Mouse (Mus musculus) layer of hippocampus, adult 11-12 months (tissue): ENCODE data around the gene Olfr199.
"Not testable (repeated sequence)": the region's sequence is repeated elsewhere in the genome, so short reads cannot be mapped to it uniquely, and the experiment has no call there.

Source experiments
- DNase-seq: peaks from one replicate; pipeline ENCODE4 v3.0.0; 2022; ENCODE audit warnings: low spot score

The Olfr199 gene

DNA sequence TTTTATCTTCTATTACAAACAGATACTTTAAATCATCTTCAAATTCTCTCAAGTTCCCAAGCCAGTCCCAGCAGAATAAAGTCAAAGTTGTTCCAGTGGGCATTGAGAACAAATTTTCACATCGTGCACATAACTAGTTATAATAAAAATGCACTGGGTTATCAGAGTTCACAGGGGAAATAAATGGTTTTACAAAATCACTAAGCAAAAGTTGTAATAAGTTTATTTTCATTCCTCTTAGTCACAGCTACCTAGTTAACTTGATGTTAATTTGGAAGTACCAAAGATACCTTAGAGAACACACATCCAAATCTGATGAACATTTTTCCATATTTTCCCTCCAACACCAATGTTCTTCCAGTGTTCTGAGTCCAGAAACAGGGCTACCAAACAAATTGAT lies at the start of gene Olfr199:
TSS of gene Olfr199 (minus strand) at position 101 of the 400 bp plus-strand sequence.
- DNase-seq = not testable (repeated sequence)

DNA sequence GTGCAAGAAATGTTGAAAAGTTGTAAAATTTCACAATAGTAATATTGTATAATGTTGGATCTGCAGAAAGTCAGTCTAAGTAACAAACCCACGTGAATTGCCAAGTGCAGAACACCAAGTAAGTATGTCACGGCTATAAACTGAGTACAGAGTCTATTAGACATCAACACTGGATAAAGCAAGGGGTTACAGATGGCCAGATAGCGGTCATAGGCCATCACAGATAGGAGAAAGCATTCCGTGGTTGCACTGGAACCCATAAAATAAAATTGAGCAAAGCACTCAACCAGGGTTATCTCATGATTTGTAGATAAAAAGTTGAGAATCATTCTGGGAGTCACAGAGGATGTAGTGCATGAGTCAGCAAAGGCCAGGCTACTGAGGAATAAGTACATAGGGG lies 49.5 kb upstream of the Olfr199 start:
- DNase-seq = not testable (repeated sequence)

DNA sequence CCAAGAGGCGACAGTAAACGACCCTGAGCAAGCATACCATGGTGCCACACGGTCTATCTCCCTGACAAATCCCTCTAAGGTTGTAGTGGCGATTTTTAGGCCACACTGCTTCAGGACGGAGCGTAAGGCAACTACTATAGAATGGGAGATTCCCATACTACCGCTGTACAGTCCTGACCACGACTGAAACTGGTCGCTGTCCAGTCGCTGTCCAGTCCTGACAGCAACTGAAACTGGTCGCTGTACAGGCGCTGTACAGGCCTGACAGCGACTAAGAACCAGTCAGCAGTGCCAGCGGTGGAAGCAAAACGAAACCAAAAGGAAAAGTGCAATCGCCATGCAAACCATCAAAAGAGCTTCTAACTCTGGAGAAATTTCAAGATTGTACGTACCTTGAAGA lies 30.1 kb upstream of the Olfr199 start:
- DNase-seq = no peak

DNA sequence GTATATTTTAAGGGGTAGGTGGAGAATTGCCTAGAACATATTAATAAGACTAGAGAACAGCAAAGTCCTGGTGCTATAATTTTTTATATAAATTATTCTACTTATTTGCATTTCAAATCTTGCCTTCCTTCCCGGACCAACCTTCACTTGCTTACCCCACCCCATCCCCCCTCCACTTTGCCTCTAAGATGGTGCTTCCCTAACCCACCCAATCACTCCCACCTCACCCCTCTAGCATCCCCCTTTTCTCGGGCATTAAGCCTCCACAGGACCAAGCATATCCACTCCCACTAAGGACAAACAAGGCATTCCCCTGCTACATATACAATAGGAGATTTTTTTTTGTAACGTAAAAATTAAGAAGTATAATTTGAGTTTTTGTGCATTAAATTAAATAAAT lies 1.7 kb downstream of the Olfr199 start:
- not testable (repeated sequence) for DNase-seq

DNA sequence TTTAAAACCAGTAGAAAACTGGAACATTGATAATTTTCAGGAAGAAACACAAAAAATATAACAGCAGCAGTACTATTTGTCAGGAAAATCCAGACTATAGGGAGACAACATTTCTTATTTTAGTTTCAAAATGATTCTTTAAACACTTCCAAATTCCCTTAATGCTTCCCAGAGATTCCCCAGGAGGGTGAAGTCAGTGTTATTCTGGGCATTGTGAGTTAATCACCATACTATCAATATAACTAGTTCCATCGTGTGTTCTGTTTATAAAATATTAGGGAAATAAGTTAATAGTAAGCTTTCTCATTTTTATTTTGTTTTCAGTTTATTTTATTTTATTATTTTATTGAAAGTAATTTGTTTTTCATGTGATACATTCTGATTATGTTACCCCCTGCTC lies 16.1 kb downstream of the Olfr199 start, which contains the start of gene Olfr198:
TSS of gene Olfr198 (minus strand) at position 101 of the 400 bp plus-strand sequence.
- not testable (repeated sequence) for DNase-seq

DNA sequence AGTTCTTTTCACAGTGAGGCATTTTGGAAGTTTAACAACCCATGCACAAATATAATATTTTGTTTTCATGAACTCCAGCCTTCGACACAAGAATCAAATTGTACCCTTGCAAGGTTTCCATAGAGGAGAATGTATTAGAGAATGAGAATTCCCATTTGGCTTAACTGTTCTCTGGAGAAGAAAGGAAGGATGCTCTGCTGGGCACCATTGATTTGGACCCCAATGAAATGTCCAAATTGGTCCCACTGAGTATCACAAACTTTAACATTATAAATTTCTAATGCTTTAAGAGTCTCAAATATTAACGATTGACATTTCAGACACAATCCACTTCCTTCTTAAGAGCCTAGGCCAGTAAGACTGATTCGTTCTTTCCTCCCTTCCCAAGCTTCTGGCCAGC lies 49.2 kb downstream of the Olfr199 start, which contains the start of gene Olfr196:
TSS of gene Olfr196 (minus strand) at position 101 of the 400 bp plus-strand sequence.
- no peak for DNase-seq
